Mouse (Mus musculus) midbrain, embryonic 14.5 days (tissue): ENCODE results near the gene Rtl10. TPM values are rescaled to one million over a fixed set of nuclear protein-coding genes. Genes with fewer than 3 reads are reported as not detected.

Experiments
- ATAC-seq: fragments of 200-750 bp; cut with Nextera tagmentation; 2 replicates; pipeline ENCODE4 v1.8.0; 2017; ENCODE audit warnings: moderate number of reproducible peaks, moderate library complexity; ENCODE audit not compliant: low FRiP score, low TSS enrichment
- DNase-seq: peaks from one replicate; pipeline ENCODE4 v3.0.0-alpha.2; 2015
- H3K27ac ChIP-seq: fragments of 300-500 bp; sonication (generic); replicated peaks from 2 replicates; pipeline ENCODE4 v1.5.1; 2014; ENCODE audit warnings: mild to moderate bottlenecking, low read depth, low read length, moderate library complexity
- H3K27me3 ChIP-seq: fragments of 300-500 bp; sonication (generic); 2 replicates; pipeline ENCODE4 v1.6.1; 2014; ENCODE audit warnings: low read length, control low read depth, mixed read lengths; ENCODE audit not compliant: control insufficient read depth, insufficient read depth
- H3K36me3 ChIP-seq: fragments of 300-500 bp; sonication (generic); 2 replicates; pipeline ENCODE4 v1.6.1; 2014; ENCODE audit warnings: low read length, control low read depth; ENCODE audit not compliant: control insufficient read depth, insufficient read depth
- H3K4me1 ChIP-seq: fragments of 300-500 bp; sonication (generic); 2 replicates; pipeline ENCODE4 v1.6.1; 2014; ENCODE audit warnings: mild to moderate bottlenecking, antibody characterized with exemption, low read length, control low read depth; ENCODE audit not compliant: control insufficient read depth, insufficient read depth
- H3K4me2 ChIP-seq: fragments of 300-500 bp; sonication (generic); 2 replicates; pipeline ENCODE4 v1.6.1; 2014; ENCODE audit warnings: mild to moderate bottlenecking, low read length, moderate library complexity
- H3K4me3 ChIP-seq: fragments of 300-500 bp; sonication (generic); replicated peaks from 2 replicates; pipeline ENCODE4 v1.5.1; 2014; ENCODE audit warnings: low read depth, low read length
- H3K9ac ChIP-seq: fragments of 300-500 bp; sonication (generic); replicated peaks from 2 replicates; pipeline ENCODE4 v1.6.1; 2014; ENCODE audit warnings: mild to moderate bottlenecking, low read length, moderate library complexity
- H3K9me3 ChIP-seq: fragments of 300-500 bp; sonication (generic); 2 replicates; pipeline ENCODE4 v1.6.1; 2016; ENCODE audit warnings: low read length, control low read depth, mixed read lengths; ENCODE audit not compliant: control insufficient read depth
- WGBS: fragments of 180-500 bp; shearing (Covaris S2); extraction: QIAGEN DNeasy Blood & Tissue Kit; methylation state at CpG from one replicate; pipeline ENCODE4 v1.1.7; 2014; 5-methylcytosine and 5-hydroxymethylcytosine counted together
- polyA plus RNA-seq: library from polyadenylated mRNA; unstranded; fragments of >200 nt; fragmentation: Nextera tagmentation; extraction: Ambion mirVana; gene quantifications from 2 replicates; pipeline ENCODE4 v1.2.1, GENCODE M21; 2014

Rtl10 gene
- polyA plus RNA-seq, 1 experiment from 2014 or later: 4.1 TPM

- H3K36me3 ChIP-seq: no peaks in the 10 kb centered on the region
- no peak overlapping the region for H3K9ac ChIP-seq
- H3K9me3 ChIP-seq: no peaks in the 10 kb centered on the region
- ATAC-seq: no peak
- no peak overlapping the region for H3K4me3 ChIP-seq
- no peaks in the 10 kb centered on the region for H3K4me1 ChIP-seq
- H3K27ac ChIP-seq: no peak overlapping the region
- WGBS: 44% methylated on average over 8 of the region's 8 CpGs
- no peak overlapping the region for H3K4me2 ChIP-seq
- no peaks in the 10 kb centered on the region for H3K27me3 ChIP-seq
- DNase-seq: peak; percentile 24
Measured at GRCm38 (mm10) chr16:18543151-18543829, 44.6 kb downstream of the Rtl10 start.

GRCm38 (mm10) chr16:18547891-18548290 lies 49.2 kb downstream of the Rtl10 start:
- 78% methylated on average over 5 of the region's 5 CpGs for WGBS

More at GRCm38 (mm10) chr16:18547891-18548290, 49.2 kb downstream of the Rtl10 start:
- H3K36me3 ChIP-seq: no peaks in the 10 kb centered on the region
- H3K9me3 ChIP-seq: no peaks in the 10 kb centered on the region
- ATAC-seq (no peak), DNase-seq (peak; percentile 31)
- no peaks in the 10 kb centered on the region for H3K4me1 ChIP-seq
- H3K4me3 ChIP-seq: no peak overlapping the region
- H3K4me2 ChIP-seq: no peak overlapping the region
- no peak overlapping the region for H3K9ac ChIP-seq
- H3K27ac ChIP-seq: no peak overlapping the region
- H3K27me3 ChIP-seq: no peaks in the 10 kb centered on the region

Other genes with a start within 250 kb of the Rtl10 start
- gene Gm49776, start 240.6 kb upstream of the Rtl10 start, polyA plus RNA-seq: 0.86 and 3.3 TPM in 2 replicates
- gene Dgcr8, start 209.7 kb upstream of the Rtl10 start, polyA plus RNA-seq: 32.7 and 40.0 TPM in 2 replicates
- 70.0 TPM in 2 replicates for gene Tango2, start 150.8 kb upstream of the Rtl10 start, polyA plus RNA-seq
- 70.2 and 70.4 TPM in 2 replicates for gene Arvcf, start 150.7 kb upstream of the Rtl10 start, polyA plus RNA-seq
- 24.9 and 28.7 TPM in 2 replicates for gene Txnrd2, start 72.5 kb upstream of the Rtl10 start, polyA plus RNA-seq
- gene Comt, start 72.0 kb upstream of the Rtl10 start, polyA plus RNA-seq: 79.9 and 81.3 TPM in 2 replicates
- 14.8 and 15.9 TPM in 2 replicates for gene Gnb1l, start 188 bp upstream of the Rtl10 start, polyA plus RNA-seq
- 0.27 and 0.34 TPM in 2 replicates for gene Tbx1, start 91.8 kb downstream of the Rtl10 start, polyA plus RNA-seq
- 14.7 and 14.9 TPM in 2 replicates for gene Gp1bb, start 123.5 kb downstream of the Rtl10 start, polyA plus RNA-seq
- 9.9 and 15.2 TPM in 2 replicates for gene Gm49601, start 127.5 kb downstream of the Rtl10 start, polyA plus RNA-seq
- gene Sept5, start 131.1 kb downstream of the Rtl10 start, polyA plus RNA-seq: 175 and 200 TPM in 2 replicates